Mouse (Mus musculus): ENCODE data around the gene Gm49403.

The Gm49403 gene

GRCm38 (mm10) chr19:8919684-8920072, 35.9 kb downstream of the Gm49403 start:
- DNase-seq = peak; percentile 88

- DNase-seq = peak; percentile 100
Observed at GRCm38 (mm10) chr19:8920073-8920736, 36.5 kb downstream of the Gm49403 start, which contains the start of gene B3gat3. B3gat3 (plus strand) TSS chr19:8920374.

GRCm38 (mm10) chr19:8920836-8921291, 37.1 kb downstream of the Gm49403 start:
- no peak for DNase-seq

GRCm38 (mm10) chr19:8921741-8922140, 38.0 kb downstream of the Gm49403 start:
- peak; percentile 92 for DNase-seq

DNA sequence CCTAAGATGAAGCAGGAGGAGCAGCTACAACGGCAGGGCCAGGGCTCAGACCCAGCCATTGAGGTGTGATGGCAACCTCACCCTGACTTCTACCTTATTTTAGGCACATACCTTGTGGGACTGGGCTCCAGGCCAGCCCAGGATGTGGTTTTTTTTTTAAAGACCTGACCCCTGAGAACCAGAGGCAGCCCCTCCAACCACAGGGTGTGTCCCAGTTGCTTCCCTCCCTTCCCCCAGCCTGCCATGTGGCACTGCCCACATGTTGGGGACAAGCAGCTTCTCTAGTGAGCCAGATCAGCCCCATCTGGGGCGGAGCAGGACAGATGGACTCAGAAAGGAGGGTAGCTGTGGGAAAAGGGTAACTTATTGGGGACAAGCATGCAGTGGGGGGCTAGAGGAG, 43.0 kb downstream of the Gm49403 start:
- DNase-seq = peak; percentile 90

GRCm38 (mm10) chr19:8927891-8928525, 44.3 kb downstream of the Gm49403 start:
- DNase-seq = peak; percentile 91

- DNase-seq = no peak
Observed at GRCm38 (mm10) chr19:8928689-8929223, 45.0 kb downstream of the Gm49403 start.

DNA sequence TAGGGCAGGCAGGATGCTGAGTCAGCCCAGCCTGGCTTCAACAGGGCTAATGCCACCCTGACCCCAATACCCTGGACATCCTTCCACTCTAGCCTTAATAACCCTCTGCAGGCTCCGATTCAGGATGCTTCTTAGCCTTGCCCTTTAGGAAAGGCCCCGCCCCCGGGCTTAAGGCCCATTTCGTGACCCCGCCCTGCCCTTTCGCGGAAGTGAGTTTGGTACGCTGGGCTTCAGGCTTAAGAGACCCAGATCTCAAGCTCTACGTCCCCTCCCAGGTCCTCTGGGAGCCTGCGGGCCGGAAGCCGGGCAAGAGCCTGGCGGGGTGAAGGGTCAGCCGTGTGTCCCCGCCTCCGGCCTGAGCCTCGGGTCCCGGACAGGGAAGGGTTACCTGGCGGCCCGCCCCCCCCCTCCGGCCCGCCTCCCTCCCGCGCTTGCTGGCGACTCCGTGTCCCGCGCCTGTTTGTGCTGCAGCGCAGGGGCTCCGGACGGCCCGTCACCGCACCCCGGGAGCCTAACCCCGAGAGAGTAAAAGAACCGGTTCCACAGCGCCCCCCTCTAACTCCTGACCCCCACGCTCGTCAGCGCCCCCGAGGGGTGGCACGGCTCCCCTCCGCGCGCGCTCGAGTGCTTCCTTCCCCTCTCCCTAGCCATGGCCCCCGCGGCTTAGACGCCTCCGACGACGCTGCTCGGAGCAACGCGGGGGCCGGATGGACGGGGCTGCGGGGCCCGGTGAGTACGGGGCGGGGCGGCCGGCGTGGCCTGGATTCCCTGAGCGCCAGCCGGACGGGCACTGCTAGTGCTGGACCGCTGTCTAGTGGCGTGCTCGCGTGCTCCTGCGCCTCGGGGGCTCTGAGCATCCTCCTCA, 45.7 kb downstream of the Gm49403 start, which contains the start of the genes Rom1 and Eml3:
Rom1 (minus strand) TSS at position 133 of the 865 bp plus-strand sequence.
Eml3 (plus strand) TSS at position 329 of the 865 bp plus-strand sequence.
- peak; percentile 99 for DNase-seq

DNA sequence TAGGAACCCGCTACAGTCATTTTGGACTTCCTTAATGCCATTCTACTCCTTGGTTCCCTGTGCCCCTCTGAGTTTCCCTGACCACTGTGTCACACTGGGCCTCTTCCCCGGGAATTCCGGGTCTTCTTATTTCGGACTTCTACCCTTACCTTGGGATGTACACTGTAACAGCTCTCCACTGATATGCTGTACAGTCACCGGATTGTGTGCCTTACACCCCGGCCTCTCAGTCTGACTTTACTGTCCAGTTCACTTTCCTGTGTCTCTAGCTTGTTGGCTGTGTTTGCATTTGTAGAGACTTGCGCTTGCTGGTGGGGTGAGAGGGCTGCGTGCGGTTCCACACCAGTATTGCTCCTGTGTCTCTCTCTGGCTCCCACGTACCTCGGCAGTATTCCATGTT, 46.4 kb downstream of the Gm49403 start:
- DNase-seq = no peak

- DNase-seq = peak; percentile 90
Observed at GRCm38 (mm10) chr19:8930771-8931170, 47.0 kb downstream of the Gm49403 start.

GRCm38 (mm10) chr19:8936736-8937135, 53.0 kb downstream of the Gm49403 start:
- DNase-seq = no peak

Data from heart, adult 11 months (tissue).